Mouse (Mus musculus): ENCODE data around the gene 4930558K02Rik. TPM values are rescaled to one million over a fixed set of nuclear protein-coding genes. Genes with fewer than 3 reads are reported as not detected.

4930558K02Rik gene
- polyA plus RNA-seq, 1 experiment from 2014 or later, result not detected

DNA sequence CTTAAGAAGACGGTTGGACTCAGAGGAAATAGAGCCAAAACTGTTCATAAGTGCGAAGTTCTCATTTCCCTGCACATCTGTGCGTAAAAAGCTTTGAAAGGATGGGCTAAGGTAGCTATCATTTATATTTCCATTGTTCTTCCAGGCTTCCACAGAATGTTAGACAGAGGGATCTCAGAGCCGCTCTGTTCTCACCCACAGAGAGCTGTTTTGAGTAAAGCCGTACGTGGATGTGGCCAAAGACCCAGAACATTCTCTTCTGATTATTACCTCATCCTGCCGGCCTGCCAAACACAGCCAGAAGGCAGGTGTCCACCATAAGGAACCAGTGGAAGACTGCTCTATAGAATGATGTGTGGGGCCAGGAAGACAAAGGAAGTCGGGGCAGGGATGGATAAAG, 21.9 kb upstream of the 4930558K02Rik start:
- Histone ChIP-seq H3K27ac (ENCODE audit: low read length) (no peak overlapping the region), H3K9me3 (ENCODE audit: control insufficient read depth, low read length) (no peaks in the 10 kb centered on the region), H3K36me3 (ENCODE audit: control insufficient read depth, insufficient read depth) (no peaks in the 10 kb centered on the region), H3K27me3 (replicated peaks; ENCODE audit: control insufficient read depth, insufficient read depth, low read length) (no peaks in the 10 kb centered on the region), H3K4me1 (replicated peaks; ENCODE audit: control insufficient read depth, insufficient read depth, low read length) (peaks cover 10% of the 10 kb centered on the region; the same call in 1 of the 2 replicates), H3K4me2 (ENCODE audit: low read length) (no peak overlapping the region), H3K4me3 (replicated peaks; ENCODE audit: low read length) (no peak overlapping the region), H3K9ac (replicated peaks; ENCODE audit: low read depth, low read length) (no peak overlapping the region)
- 70% methylated on average over 8 of the region's 8 CpGs for WGBS
- ATAC-seq, result no peak

DNA sequence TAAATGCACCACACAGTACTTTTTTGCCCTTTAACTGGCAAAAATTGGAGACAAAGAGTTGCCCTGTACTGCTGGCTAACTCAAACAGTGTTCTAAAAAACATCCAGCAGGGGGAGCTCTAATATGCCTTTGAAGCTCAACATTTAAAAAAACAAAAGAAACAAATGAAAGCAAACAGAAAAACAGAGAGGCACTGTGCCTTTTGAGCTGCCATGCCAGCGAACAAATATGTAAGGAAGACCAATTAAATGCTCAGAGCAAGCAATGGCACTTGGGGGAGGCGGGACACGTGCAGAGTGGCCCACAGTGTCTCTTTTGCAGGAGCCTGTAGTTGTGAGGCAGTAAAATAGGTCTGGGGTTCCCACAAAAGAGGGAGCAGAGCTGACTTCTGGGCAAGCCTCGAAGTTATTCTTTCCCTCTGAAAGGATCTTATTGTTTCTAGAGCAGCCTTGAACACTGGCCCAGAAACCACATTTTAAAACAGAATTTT, 20.5 kb upstream of the 4930558K02Rik start:
- Histone ChIP-seq H3K27ac (ENCODE audit: low read length) (peak overlapping the region; percentile 69; the same call in 1 of the 2 replicates), H3K9ac (replicated peaks; ENCODE audit: low read depth, low read length) (peak overlapping the region; percentile 43), H3K27me3 (replicated peaks; ENCODE audit: control insufficient read depth, insufficient read depth, low read length) (no peaks in the 10 kb centered on the region), H3K36me3 (ENCODE audit: control insufficient read depth, insufficient read depth) (no peaks in the 10 kb centered on the region), H3K9me3 (ENCODE audit: control insufficient read depth, low read length) (no peaks in the 10 kb centered on the region), H3K4me2 (ENCODE audit: low read length) (peak overlapping the region; percentile 44), H3K4me3 (replicated peaks; ENCODE audit: low read length) (no peak overlapping the region), H3K4me1 (replicated peaks; ENCODE audit: control insufficient read depth, insufficient read depth, low read length) (peaks cover 10% of the 10 kb centered on the region; the same call in 1 of the 2 replicates)
- 1% methylated on average over 4 of the region's 4 CpGs for WGBS
- peak; percentile 93 for ATAC-seq

DNA sequence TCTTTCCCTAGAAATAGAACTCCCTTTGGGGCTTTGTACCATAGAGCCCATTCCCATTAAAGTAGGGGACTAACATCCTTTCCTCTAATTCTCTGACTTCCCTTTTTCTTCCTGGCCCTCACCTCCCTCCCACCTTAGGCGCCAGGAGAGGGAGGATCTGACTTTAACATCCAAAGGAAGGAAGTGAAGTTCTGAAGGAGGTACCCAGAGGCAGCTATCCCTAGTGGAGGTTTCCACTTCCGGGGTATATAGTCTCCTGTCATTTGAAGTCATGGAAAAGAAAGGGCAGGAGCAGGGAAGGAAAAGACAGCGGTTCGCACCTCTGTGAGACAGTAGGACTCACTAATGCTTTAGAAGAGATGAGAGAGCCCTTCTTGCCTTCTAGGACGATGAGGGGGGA, 19.9 kb upstream of the 4930558K02Rik start:
- no peak overlapping the region for H3K27ac ChIP-seq (ENCODE audit: low read length)
- no peak overlapping the region; the same call in 1 of the 2 replicates for H3K9ac ChIP-seq (replicated peaks; ENCODE audit: low read depth, low read length)
- WGBS, result 39% methylated on average over 5 of the region's 5 CpGs
- no peak overlapping the region for H3K4me2 ChIP-seq (ENCODE audit: low read length)
- H3K4me1 ChIP-seq (replicated peaks; ENCODE audit: control insufficient read depth, insufficient read depth, low read length), result peaks cover 10% of the 10 kb centered on the region; the same call in 1 of the 2 replicates
- no peaks in the 10 kb centered on the region for H3K27me3 ChIP-seq (replicated peaks; ENCODE audit: control insufficient read depth, insufficient read depth, low read length)
- peak; percentile 6; the same call in 1 of the 2 replicates for ATAC-seq
- H3K36me3 ChIP-seq (ENCODE audit: control insufficient read depth, insufficient read depth), result no peaks in the 10 kb centered on the region
- no peak overlapping the region for H3K4me3 ChIP-seq (replicated peaks; ENCODE audit: low read length)
- no peaks in the 10 kb centered on the region for H3K9me3 ChIP-seq (ENCODE audit: control insufficient read depth, low read length)

DNA sequence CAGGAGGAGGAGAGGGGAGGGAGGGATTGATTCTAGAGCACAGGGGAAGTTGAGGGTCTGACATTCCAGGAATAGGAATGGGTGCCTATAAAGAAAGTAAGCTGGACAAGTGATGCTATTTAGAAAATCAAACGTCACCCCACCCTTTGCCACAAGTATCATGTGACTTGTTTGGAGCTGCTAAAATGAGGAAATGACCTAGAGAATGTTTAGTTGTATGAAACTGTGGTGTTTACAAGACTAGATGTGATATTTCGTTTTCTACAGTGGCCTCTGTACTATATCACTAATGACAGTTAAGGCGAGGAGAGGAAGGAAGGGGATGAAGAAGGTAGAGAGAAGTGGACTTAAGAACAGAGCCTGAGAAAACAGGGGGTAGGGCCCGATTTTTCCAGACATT, 19.3 kb upstream of the 4930558K02Rik start:
- Histone ChIP-seq H3K27ac (ENCODE audit: low read length) (no peak overlapping the region), H3K9me3 (ENCODE audit: control insufficient read depth, low read length) (no peaks in the 10 kb centered on the region), H3K4me2 (ENCODE audit: low read length) (no peak overlapping the region), H3K4me1 (replicated peaks; ENCODE audit: control insufficient read depth, insufficient read depth, low read length) (peaks cover 6% of the 10 kb centered on the region; the same call in 1 of the 2 replicates), H3K9ac (replicated peaks; ENCODE audit: low read depth, low read length) (no peak overlapping the region), H3K36me3 (ENCODE audit: control insufficient read depth, insufficient read depth) (no peaks in the 10 kb centered on the region), H3K27me3 (replicated peaks; ENCODE audit: control insufficient read depth, insufficient read depth, low read length) (no peaks in the 10 kb centered on the region), H3K4me3 (replicated peaks; ENCODE audit: low read length) (no peak overlapping the region)
- 81% methylated on average over 4 of the region's 4 CpGs for WGBS
- ATAC-seq, result no peak

DNA sequence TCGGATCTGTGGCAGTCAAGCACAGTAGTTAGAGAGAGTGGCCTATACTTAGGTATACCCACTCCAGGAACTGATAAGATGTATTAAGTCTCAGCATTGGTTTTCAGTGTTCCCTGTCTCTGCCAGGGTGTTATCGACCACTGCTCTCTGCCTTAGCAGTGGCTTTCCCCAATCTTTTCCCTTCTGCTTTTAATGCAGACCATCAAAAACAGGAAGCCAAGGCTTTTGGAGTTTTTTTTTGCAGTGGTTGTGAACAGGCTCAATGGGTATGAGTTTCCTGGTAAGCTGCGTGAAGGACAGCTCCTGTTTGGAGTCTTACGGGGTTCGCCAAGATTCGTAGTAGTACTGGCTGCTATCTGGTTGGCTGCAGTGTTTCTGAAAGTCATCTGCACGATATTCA, 13.0 kb upstream of the 4930558K02Rik start:
- Histone ChIP-seq H3K27me3 (replicated peaks; ENCODE audit: control insufficient read depth, insufficient read depth, low read length) (no peaks in the 10 kb centered on the region), H3K9me3 (ENCODE audit: control insufficient read depth, low read length) (no peaks in the 10 kb centered on the region), H3K4me2 (ENCODE audit: low read length) (no peak overlapping the region), H3K36me3 (ENCODE audit: control insufficient read depth, insufficient read depth) (no peaks in the 10 kb centered on the region), H3K4me1 (replicated peaks; ENCODE audit: control insufficient read depth, insufficient read depth, low read length) (no peaks in the 10 kb centered on the region), H3K27ac (ENCODE audit: low read length) (no peak overlapping the region), H3K4me3 (replicated peaks; ENCODE audit: low read length) (no peak overlapping the region), H3K9ac (replicated peaks; ENCODE audit: low read depth, low read length) (no peak overlapping the region)
- no peak for ATAC-seq
- 91% methylated on average over 7 of the region's 7 CpGs for WGBS

DNA sequence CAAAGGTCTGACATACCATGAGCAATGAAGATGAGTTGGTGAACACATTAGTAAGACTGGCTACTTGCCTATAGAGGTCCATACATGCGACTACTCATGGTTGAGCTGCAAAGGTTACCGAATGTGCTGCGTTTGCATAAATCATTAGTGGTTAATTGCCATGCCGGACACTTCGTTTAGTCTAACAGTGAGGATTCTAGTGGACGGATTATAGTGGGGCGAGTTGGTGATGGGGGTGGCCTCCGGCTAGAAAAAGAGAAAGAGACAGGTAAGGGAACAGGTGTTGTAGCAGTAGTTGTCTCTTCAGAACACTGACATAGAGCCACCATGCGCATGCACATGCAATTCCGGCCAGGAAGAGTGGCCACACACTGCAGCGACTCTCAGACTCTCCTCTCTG, 12.4 kb upstream of the 4930558K02Rik start:
- H3K9ac ChIP-seq (replicated peaks; ENCODE audit: low read depth, low read length), result no peak overlapping the region
- no peaks in the 10 kb centered on the region for H3K9me3 ChIP-seq (ENCODE audit: control insufficient read depth, low read length)
- no peaks in the 10 kb centered on the region for H3K36me3 ChIP-seq (ENCODE audit: control insufficient read depth, insufficient read depth)
- WGBS, result 87% methylated on average over 11 of the region's 11 CpGs
- ATAC-seq, result no peak
- no peak overlapping the region for H3K27ac ChIP-seq (ENCODE audit: low read length)
- H3K4me3 ChIP-seq (replicated peaks; ENCODE audit: low read length), result no peak overlapping the region
- no peaks in the 10 kb centered on the region for H3K27me3 ChIP-seq (replicated peaks; ENCODE audit: control insufficient read depth, insufficient read depth, low read length)
- H3K4me1 ChIP-seq (replicated peaks; ENCODE audit: control insufficient read depth, insufficient read depth, low read length), result no peaks in the 10 kb centered on the region
- no peak overlapping the region for H3K4me2 ChIP-seq (ENCODE audit: low read length)

DNA sequence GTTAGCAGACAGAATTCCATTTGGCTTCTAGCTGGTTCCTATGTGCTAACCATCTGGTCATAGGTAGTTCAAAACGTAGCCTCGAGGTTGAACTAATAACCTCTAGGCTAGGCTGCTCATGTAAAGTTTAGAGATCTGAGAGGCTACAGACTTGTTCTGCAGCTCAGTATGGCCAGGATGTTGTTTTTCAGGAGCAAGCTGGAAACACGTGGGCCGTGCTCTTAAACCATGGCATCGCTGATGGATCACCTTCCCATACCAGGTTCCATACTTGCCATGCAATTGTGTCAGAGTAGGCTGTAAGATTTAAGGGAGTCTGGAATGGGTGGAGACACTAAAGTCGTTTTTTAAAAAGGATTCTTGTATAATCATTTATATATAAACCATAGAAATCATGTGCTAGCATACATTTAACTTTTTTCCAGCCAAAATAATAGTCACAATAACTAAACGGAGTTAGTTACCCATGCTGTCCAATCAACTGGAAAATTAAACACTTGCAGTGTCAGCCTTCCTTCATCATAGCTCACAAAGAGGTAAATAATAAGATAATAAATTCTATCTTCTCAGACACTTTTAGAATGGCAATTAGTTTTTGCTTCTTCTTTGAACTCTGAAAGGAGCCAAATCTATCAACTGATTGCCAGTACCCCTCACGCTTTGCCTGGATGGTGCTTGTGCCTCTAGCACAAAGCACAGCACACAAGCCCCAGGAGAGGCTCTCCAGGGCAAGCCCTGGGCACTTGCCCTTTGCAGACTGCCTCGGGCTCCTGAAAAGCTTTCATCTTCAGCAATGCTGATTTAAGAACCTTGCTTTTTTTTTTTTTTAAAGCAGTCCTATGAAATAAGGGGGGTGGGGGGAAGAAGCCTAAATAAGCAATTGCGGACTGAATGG, 11.5 kb upstream of the 4930558K02Rik start:
- no peak overlapping the region for H3K4me3 ChIP-seq (replicated peaks; ENCODE audit: low read length)
- no peaks in the 10 kb centered on the region for H3K9me3 ChIP-seq (ENCODE audit: control insufficient read depth, low read length)
- WGBS, result 61% methylated on average over 10 of the region's 10 CpGs
- no peaks in the 10 kb centered on the region for H3K36me3 ChIP-seq (ENCODE audit: control insufficient read depth, insufficient read depth)
- H3K4me1 ChIP-seq (replicated peaks; ENCODE audit: control insufficient read depth, insufficient read depth, low read length), result no peaks in the 10 kb centered on the region
- no peak overlapping the region for H3K27ac ChIP-seq (ENCODE audit: low read length)
- H3K4me2 ChIP-seq (ENCODE audit: low read length), result no peak overlapping the region
- no peak overlapping the region for H3K9ac ChIP-seq (replicated peaks; ENCODE audit: low read depth, low read length)
- H3K27me3 ChIP-seq (replicated peaks; ENCODE audit: control insufficient read depth, insufficient read depth, low read length), result no peaks in the 10 kb centered on the region
- no peak for ATAC-seq

DNA sequence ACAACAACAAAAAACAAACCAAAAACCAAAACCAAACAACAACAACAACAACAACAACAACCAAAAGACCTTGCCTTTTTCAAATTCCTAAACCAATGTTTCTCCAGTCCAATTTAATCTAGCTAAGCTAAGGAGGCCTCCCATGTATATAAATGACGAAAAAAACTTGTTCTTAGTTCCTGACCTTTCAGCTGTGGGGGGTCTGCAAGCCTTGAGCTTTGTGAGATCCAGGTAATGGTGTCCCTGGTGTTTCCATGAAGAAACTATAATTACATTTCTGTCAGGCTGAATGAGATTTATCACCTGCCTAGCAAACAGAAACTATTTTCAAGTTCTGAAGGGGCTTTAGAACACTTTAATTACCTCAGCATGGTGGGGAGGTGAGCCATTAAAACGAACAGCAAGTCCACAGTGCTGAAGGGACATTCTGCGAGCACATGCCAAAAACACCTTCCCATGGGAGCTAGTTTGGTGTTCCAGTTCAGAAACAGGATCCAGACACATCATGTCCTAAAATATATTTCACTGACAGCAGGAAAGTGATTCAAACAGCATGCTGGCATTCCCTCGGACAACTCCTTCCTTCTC, 4.6 kb upstream of the 4930558K02Rik start:
- H3K27ac ChIP-seq (ENCODE audit: low read length), result no peak overlapping the region
- WGBS, result 17% methylated on average over 4 of the region's 4 CpGs
- no peak for ATAC-seq
- no peaks in the 10 kb centered on the region for H3K36me3 ChIP-seq (ENCODE audit: control insufficient read depth, insufficient read depth)
- H3K27me3 ChIP-seq (replicated peaks; ENCODE audit: control insufficient read depth, insufficient read depth, low read length), result no peaks in the 10 kb centered on the region
- H3K9ac ChIP-seq (replicated peaks; ENCODE audit: low read depth, low read length), result no peak overlapping the region
- H3K4me3 ChIP-seq (replicated peaks; ENCODE audit: low read length), result no peak overlapping the region
- H3K9me3 ChIP-seq (ENCODE audit: control insufficient read depth, low read length), result no peaks in the 10 kb centered on the region
- no peak overlapping the region for H3K4me2 ChIP-seq (ENCODE audit: low read length)
- no peaks in the 10 kb centered on the region for H3K4me1 ChIP-seq (replicated peaks; ENCODE audit: control insufficient read depth, insufficient read depth, low read length)

DNA sequence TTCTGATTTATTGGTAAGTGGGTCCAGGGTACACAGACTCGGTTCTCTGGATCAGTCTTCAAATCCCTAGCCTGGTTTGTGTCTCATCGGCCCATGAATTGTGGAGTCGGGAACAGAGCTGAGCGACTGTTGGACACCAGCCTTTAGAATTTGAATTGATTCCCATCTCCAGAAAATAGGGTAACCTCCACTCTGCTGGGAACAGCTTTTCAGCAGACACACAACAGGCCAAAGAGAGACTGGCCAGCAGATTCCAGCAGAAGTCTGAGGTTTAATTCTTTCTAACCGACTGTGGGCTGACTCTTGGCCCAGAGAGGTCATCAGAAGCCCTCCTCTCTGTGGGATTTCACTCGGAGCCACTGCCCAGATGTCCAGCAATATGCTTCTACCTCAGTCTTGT, 4.0 kb upstream of the 4930558K02Rik start:
- H3K27me3 ChIP-seq (replicated peaks; ENCODE audit: control insufficient read depth, insufficient read depth, low read length), result no peaks in the 10 kb centered on the region
- H3K9me3 ChIP-seq (ENCODE audit: control insufficient read depth, low read length), result no peaks in the 10 kb centered on the region
- no peak overlapping the region for H3K9ac ChIP-seq (replicated peaks; ENCODE audit: low read depth, low read length)
- ATAC-seq, result no peak
- no peaks in the 10 kb centered on the region for H3K36me3 ChIP-seq (ENCODE audit: control insufficient read depth, insufficient read depth)
- WGBS, result 69% methylated on average over 6 of the region's 6 CpGs
- H3K4me3 ChIP-seq (replicated peaks; ENCODE audit: low read length), result no peak overlapping the region
- H3K4me2 ChIP-seq (ENCODE audit: low read length), result no peak overlapping the region
- H3K4me1 ChIP-seq (replicated peaks; ENCODE audit: control insufficient read depth, insufficient read depth, low read length), result no peaks in the 10 kb centered on the region
- H3K27ac ChIP-seq (ENCODE audit: low read length), result no peak overlapping the region
